Mouse (Mus musculus): ENCODE measurements at regions not wholly inside any gene's neighbourhood (a gene's known extent, or its start where the extent isn't known, plus 50 kb on each side); places are given as distances from the start of the nearest gene placed in this dataset.

DNA sequence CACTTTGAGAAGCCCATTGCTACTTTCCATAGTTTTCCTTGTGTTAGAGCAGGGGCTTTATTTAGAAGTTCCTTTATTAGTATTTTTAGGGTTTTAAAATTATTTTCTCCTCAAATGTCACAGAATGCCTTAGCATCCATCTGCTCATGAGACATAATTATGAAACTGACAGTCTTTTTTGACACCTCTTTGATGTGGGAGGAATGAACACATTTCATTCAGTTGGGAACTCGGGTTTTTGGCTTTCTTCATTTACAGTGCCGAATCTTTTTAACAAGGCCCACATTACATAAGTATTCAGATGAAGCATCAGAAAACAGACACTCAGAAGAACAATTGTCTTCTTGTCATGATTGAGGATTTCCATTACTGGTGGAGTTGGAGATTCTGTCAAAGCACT is 843.6 kb downstream of the Lrrtm4 start:
- DNase-seq (ENCODE audit: low spot score in 2 of 2), result peak in 1 of 2 experiments; percentile 27

DNA sequence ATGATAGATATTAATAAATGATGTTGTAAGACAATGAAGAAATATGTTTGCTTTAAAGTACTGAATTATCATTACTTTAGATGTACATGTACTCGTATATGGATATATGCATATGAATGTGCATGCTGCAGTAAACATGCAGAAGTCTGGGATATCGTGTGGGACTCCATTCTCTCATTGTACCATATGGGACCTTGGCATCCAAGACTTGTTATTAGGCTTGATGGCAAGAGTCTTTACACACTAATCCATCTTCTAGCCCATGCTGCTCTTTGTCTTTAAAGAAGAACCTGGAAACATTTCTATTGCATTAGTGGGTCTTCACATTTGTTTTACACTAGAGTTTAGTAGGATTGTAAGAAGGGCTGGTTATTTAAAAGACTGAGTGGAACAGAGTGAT is 844.1 kb downstream of the Lrrtm4 start:
- DNase-seq (ENCODE audit: low spot score in 2 of 2), result no peak

DNA sequence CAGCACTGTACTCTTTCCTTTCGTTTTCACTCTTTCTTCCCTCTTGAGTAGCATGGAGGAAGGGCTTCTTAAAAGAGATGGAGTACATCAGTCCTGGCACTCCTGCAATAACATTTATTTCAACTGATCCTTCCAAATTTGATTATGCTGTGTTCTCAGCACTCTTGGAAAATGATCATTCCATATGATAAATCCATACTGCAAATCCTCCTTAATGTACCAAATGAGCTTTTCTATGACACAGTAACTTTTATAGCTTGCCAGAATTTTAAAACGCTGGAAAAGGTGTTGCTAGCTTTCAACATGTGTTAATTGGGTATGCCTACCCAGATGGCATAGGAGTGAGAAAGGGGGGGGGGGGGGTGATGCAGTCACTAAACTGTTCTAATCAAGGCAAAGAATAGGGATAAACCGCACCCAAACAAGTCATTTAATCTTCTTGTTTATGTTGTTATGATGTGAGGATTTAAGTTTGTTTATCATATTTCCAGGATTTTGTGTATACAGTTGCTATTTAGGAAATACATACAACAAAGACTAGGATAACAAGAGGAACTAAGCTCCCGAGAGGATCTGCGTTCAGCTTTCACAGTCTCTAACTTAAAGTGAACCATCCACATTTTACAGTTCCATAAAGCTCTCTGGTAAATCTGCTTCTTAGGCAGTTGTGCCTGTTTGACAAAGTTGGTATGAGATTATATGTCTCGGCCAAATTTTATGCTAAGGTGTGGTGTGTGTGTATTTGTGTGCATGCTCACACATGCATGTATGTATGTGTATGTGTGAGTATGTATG is 847.3 kb downstream of the Lrrtm4 start:
- no peak for DNase-seq (ENCODE audit: low spot score in 2 of 2)

DNA sequence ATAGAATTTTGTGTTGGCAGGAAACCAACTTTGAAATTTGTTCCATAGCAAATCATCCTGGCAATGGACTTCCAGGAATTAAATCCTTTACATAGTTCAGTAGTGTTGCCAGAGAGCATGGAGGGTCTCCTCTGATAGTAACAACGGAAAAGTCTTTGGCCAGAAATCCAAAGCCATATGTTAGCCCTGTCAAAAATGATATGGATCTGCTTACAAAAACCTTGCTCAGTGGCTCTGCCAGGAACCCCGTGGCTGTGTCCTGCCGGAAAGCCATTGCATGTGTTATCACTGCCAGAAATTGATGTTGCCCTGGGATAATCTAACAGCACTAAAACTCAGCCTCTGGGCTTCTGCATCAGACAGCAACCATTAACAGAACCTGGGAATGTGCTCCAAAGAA is 866.7 kb downstream of the Lrrtm4 start:
- DNase-seq (ENCODE audit: low spot score in 2 of 2), result no peak

DNA sequence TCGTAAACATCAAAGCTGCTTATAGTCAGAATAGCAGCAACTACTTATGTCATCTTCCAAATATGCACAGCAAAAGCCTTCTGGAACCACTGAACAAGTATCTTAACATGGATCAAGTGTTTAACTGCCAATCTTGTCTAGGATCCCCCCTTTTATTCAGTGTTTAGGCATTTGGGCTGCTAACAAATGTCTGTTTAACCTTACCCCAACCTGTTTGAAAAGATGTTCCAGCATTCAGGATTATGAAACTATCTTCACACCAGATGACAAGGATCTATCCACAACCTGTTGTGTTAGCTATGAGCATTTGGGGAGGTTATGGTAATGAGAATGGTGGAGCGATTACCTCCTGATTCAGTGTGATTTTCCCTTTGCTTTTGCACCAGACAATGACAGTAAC is 886.5 kb downstream of the Lrrtm4 start:
- DNase-seq (ENCODE audit: low spot score in 2 of 2), result no peak

DNA sequence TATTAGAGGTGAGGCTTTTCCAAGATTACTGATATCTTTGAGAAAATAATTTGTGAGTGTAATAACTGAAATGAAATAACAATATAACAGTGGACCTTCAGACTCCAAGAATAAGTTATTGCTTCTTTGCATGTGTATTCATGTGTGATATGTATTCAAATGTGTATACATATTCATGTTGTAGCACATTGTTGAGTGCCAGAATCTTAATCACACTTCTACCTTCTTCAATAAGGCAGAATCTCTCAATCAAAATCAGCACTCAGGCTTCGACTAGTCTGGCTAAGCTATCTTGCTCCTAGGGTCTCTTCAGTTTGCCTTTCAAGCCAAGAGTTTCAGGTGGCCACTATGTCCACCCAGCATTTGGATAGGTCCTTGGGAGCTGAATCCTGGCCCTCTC is 911.1 kb downstream of the Lrrtm4 start:
- no peak for DNase-seq (ENCODE audit: low spot score in 2 of 2)

DNA sequence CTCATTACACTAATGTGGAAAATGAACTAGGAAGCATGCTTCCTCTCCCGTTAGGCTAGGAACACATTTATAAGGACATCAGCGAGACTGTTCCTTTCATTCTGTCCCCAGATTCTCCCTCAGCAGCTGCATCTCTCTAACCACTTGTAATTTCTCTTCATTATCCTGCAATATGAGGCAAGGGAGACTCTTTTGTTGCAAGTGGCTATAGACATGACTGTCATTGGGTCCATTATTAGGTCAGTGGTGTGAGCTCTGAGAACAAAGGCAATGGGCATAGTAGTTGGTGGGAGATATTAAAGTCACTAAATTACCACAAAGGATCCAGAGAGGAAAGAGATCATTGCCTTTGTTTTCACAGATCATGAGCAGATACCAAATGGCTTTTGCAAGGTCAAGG is 948.3 kb upstream of the Gcfc2 start:
- no peak for DNase-seq (ENCODE audit: low spot score in 2 of 2)

DNA sequence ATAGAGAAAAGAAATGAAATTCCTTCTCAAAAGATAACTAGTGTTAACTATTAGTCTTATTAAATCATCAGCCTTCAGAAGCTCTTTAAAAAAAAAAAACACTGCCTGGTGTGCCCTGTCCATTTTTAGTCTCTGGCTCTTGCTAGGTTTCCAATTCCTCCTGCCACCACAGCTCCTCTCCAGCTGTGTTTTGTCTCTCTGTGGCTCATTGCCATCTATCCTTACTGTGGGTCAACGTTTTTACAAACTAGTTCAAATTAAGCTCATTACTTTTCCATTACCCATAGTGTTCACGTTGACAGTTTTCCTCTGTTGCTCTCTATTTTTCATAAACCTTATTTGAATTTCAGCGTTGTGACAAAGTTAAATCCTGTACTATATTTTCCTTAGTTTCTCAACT is 930.0 kb upstream of the Gcfc2 start:
- DNase-seq (ENCODE audit: low spot score in 2 of 2), result no peak

DNA sequence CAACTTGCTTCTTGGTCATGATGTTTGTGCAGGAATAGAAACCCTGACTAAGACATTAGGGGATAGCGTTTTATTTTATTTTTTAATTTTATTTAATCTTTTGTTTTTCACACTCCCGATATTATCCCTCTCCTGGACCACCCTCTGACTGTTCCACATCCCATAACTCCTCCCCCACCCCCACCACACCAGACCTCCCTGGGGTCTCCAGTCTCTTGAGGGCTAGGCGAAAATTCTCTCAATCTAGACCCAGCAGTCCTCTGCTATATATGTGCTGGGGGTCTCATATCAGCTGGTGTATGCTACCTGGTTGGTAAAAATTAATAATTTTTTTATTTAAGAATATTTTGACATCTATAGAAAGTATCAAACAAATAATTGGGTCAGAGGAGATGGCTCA is 898.9 kb upstream of the Gcfc2 start:
- DNase-seq (ENCODE audit: low spot score in 2 of 2), result no peak

All from right cerebral cortex, postnatal 36 days (tissue).